Mouse (Mus musculus) embryo, embryonic 10 days (tissue): ENCODE measurements around the gene Metrnl.
"Not testable (repeated sequence)": the region's sequence is repeated elsewhere in the genome, so short reads cannot be mapped to it uniquely, and the experiment has no call there.

Experiments used
- DNase-seq: peaks from one replicate; pipeline ENCODE4 v3.0.0-alpha.2; 2015; ENCODE audit warnings: low spot score

Gene Metrnl

GRCm38 (mm10) chr11:121701244-121701643 lies at the start of gene Metrnl:
Gene Metrnl (plus strand): TSS chr11:121701544.
- no peak for DNase-seq

GRCm38 (mm10) chr11:121651556-121651955 lies 49.8 kb upstream of the Metrnl start:
- no peak for DNase-seq

- DNase-seq = no peak
Measured at GRCm38 (mm10) chr11:121651983-121652382, 49.4 kb upstream of the Metrnl start.

GRCm38 (mm10) chr11:121652547-121653305 lies 48.6 kb upstream of the Metrnl start:
- DNase-seq = peak; percentile 79

GRCm38 (mm10) chr11:121653631-121654030 lies 47.7 kb upstream of the Metrnl start:
- DNase-seq = no peak

- no peak for DNase-seq
Measured at GRCm38 (mm10) chr11:121654406-121654945, 46.9 kb upstream of the Metrnl start.

- no peak for DNase-seq
Measured at GRCm38 (mm10) chr11:121655166-121655806, 46.1 kb upstream of the Metrnl start.

- no peak for DNase-seq
Measured at GRCm38 (mm10) chr11:121655807-121656511, 45.4 kb upstream of the Metrnl start.

GRCm38 (mm10) chr11:121658151-121658550 lies 43.2 kb upstream of the Metrnl start:
- no peak for DNase-seq

- not testable (repeated sequence) for DNase-seq
Measured at GRCm38 (mm10) chr11:121660604-121661003, 40.7 kb upstream of the Metrnl start.

GRCm38 (mm10) chr11:121661116-121661515 lies 40.2 kb upstream of the Metrnl start:
- DNase-seq = no peak

GRCm38 (mm10) chr11:121667541-121667940 lies 33.8 kb upstream of the Metrnl start:
- DNase-seq = no peak

GRCm38 (mm10) chr11:121668776-121669175 lies 32.6 kb upstream of the Metrnl start:
- DNase-seq = no peak

- no peak for DNase-seq
Measured at GRCm38 (mm10) chr11:121670926-121671325, 30.4 kb upstream of the Metrnl start.

GRCm38 (mm10) chr11:121672312-121672989 lies 28.9 kb upstream of the Metrnl start:
- DNase-seq = no peak

- peak; percentile 100 for DNase-seq
Measured at GRCm38 (mm10) chr11:121672990-121673572, 28.3 kb upstream of the Metrnl start, which contains the start of gene B3gntl1. Gene B3gntl1 (minus strand): TSS chr11:121673153.

GRCm38 (mm10) chr11:121673629-121674028 lies 27.7 kb upstream of the Metrnl start:
- DNase-seq = peak; percentile 25

- no peak for DNase-seq
Measured at GRCm38 (mm10) chr11:121676836-121677235, 24.5 kb upstream of the Metrnl start.

GRCm38 (mm10) chr11:121679581-121679980 lies 21.8 kb upstream of the Metrnl start:
- DNase-seq = no peak

GRCm38 (mm10) chr11:121680750-121681149 lies 20.6 kb upstream of the Metrnl start:
- peak; percentile 28 for DNase-seq

GRCm38 (mm10) chr11:121683243-121683642 lies 18.1 kb upstream of the Metrnl start:
- no peak for DNase-seq
